Mouse (Mus musculus): ENCODE measurements around the gene Arnt2. TPM values are rescaled to one million over a fixed set of nuclear protein-coding genes. Genes with fewer than 3 reads are reported as not detected.

The Arnt2 gene
- polyA plus RNA-seq, 1 experiment from 2014 or later: 2.3 TPM

- H3K36me3 ChIP-seq (ENCODE audit: control insufficient read depth, insufficient read depth, low read length): no peaks in the 10 kb centered on the region
- ATAC-seq (ENCODE audit: insufficient number of reproducible peaks, insufficient read depth, low FRiP score, low read depth): no peak
- H3K4me2 ChIP-seq (ENCODE audit: low read length): no peak overlapping the region
- no peak overlapping the region for H3K9ac ChIP-seq (ENCODE audit: low read length)
- H3K4me1 ChIP-seq (ENCODE audit: control insufficient read depth in 2 of 2, insufficient read depth in 2 of 2, low read length in 2 of 2): no peaks in the 10 kb centered on the region
- no peak overlapping the region for H3K27ac ChIP-seq (replicated peaks in 1 of 2; ENCODE audit: control insufficient read depth in 1 of 2, insufficient read depth in 1 of 2, low read depth in 2 of 2, low read length in 2 of 2)
- H3K9me3 ChIP-seq (ENCODE audit: control insufficient read depth, low read length): no peaks in the 10 kb centered on the region
- no peaks in the 10 kb centered on the region for H3K27me3 ChIP-seq (ENCODE audit: control insufficient read depth, insufficient read depth, low read length)
- WGBS: 88% methylated on average over 8 of the region's 8 CpGs
- no peak overlapping the region for H3K4me3 ChIP-seq (ENCODE audit: control insufficient read depth in 1 of 2, insufficient read depth in 1 of 2, low read depth in 1 of 2, low read length in 2 of 2)
These were observed 123.3 kb downstream of the Arnt2 start for GRCm38 (mm10) chr7:84286526-84287225.

GRCm38 (mm10) chr7:84285790-84286189 lies 124.2 kb downstream of the Arnt2 start:
- H3K9me3 ChIP-seq (ENCODE audit: control insufficient read depth, low read length): no peaks in the 10 kb centered on the region
- H3K27ac ChIP-seq (replicated peaks in 1 of 2; ENCODE audit: control insufficient read depth in 1 of 2, insufficient read depth in 1 of 2, low read depth in 2 of 2, low read length in 2 of 2): no peak overlapping the region
- H3K4me3 ChIP-seq (ENCODE audit: control insufficient read depth in 1 of 2, insufficient read depth in 1 of 2, low read depth in 1 of 2, low read length in 2 of 2): no peak overlapping the region
- no peaks in the 10 kb centered on the region for H3K27me3 ChIP-seq (ENCODE audit: control insufficient read depth, insufficient read depth, low read length)
- H3K9ac ChIP-seq (ENCODE audit: low read length): no peak overlapping the region
- ATAC-seq (ENCODE audit: insufficient number of reproducible peaks, insufficient read depth, low FRiP score, low read depth): no peak
- 83% methylated on average over 7 of the region's 7 CpGs for WGBS
- no peak overlapping the region for H3K4me2 ChIP-seq (ENCODE audit: low read length)
- H3K4me1 ChIP-seq (ENCODE audit: control insufficient read depth in 2 of 2, insufficient read depth in 2 of 2, low read length in 2 of 2): no peaks in the 10 kb centered on the region
- H3K36me3 ChIP-seq (ENCODE audit: control insufficient read depth, insufficient read depth, low read length): no peaks in the 10 kb centered on the region

- no peak for ATAC-seq (ENCODE audit: insufficient number of reproducible peaks, insufficient read depth, low FRiP score, low read depth)
- H3K27ac ChIP-seq (replicated peaks in 1 of 2; ENCODE audit: control insufficient read depth in 1 of 2, insufficient read depth in 1 of 2, low read depth in 2 of 2, low read length in 2 of 2): no peak overlapping the region
- H3K9ac ChIP-seq (ENCODE audit: low read length): no peak overlapping the region
- 0 out of 2 replicates have a peak, but pooled peaks cover 3% of the 10 kb centered on the region for H3K36me3 ChIP-seq (ENCODE audit: control insufficient read depth, insufficient read depth, low read length)
- H3K4me1 ChIP-seq (ENCODE audit: control insufficient read depth in 2 of 2, insufficient read depth in 2 of 2, low read length in 2 of 2): no peaks in the 10 kb centered on the region
- H3K4me3 ChIP-seq (ENCODE audit: control insufficient read depth in 1 of 2, insufficient read depth in 1 of 2, low read depth in 1 of 2, low read length in 2 of 2): no peak overlapping the region
- H3K4me2 ChIP-seq (ENCODE audit: low read length): no peak overlapping the region
- WGBS: 64% methylated on average over 3 of the region's 3 CpGs
- no peaks in the 10 kb centered on the region for H3K27me3 ChIP-seq (ENCODE audit: control insufficient read depth, insufficient read depth, low read length)
- no peaks in the 10 kb centered on the region for H3K9me3 ChIP-seq (ENCODE audit: control insufficient read depth, low read length)
These were observed 125.0 kb downstream of the Arnt2 start for GRCm38 (mm10) chr7:84284974-84285373.

GRCm38 (mm10) chr7:84282231-84282630 lies 127.7 kb downstream of the Arnt2 start:
- no peak for ATAC-seq (ENCODE audit: insufficient number of reproducible peaks, insufficient read depth, low FRiP score, low read depth)
- WGBS: 85% methylated on average over 4 of the region's 4 CpGs
- Histone ChIP-seq H3K9me3 (ENCODE audit: control insufficient read depth, low read length) (no peaks in the 10 kb centered on the region), H3K36me3 (ENCODE audit: control insufficient read depth, insufficient read depth, low read length) (0 out of 2 replicates have a peak, but pooled peaks cover 3% of the 10 kb centered on the region), H3K4me1 (ENCODE audit: control insufficient read depth in 2 of 2, insufficient read depth in 2 of 2, low read length in 2 of 2) (no peaks in the 10 kb centered on the region), H3K4me3 (ENCODE audit: control insufficient read depth in 1 of 2, insufficient read depth in 1 of 2, low read depth in 1 of 2, low read length in 2 of 2) (no peak overlapping the region), H3K27ac (replicated peaks in 1 of 2; ENCODE audit: control insufficient read depth in 1 of 2, insufficient read depth in 1 of 2, low read depth in 2 of 2, low read length in 2 of 2) (no peak overlapping the region), H3K9ac (ENCODE audit: low read length) (no peak overlapping the region), H3K27me3 (ENCODE audit: control insufficient read depth, insufficient read depth, low read length) (no peaks in the 10 kb centered on the region), H3K4me2 (ENCODE audit: low read length) (no peak overlapping the region)

GRCm38 (mm10) chr7:84279231-84279630 lies 130.7 kb downstream of the Arnt2 start:
- Histone ChIP-seq H3K4me1 (ENCODE audit: control insufficient read depth in 2 of 2, insufficient read depth in 2 of 2, low read length in 2 of 2) (no peaks in the 10 kb centered on the region), H3K27ac (replicated peaks in 1 of 2; ENCODE audit: control insufficient read depth in 1 of 2, insufficient read depth in 1 of 2, low read depth in 2 of 2, low read length in 2 of 2) (no peak overlapping the region; a peak in 1 of 4 replicates), H3K27me3 (ENCODE audit: control insufficient read depth, insufficient read depth, low read length) (no peaks in the 10 kb centered on the region), H3K9ac (ENCODE audit: low read length) (no peak overlapping the region), H3K4me3 (ENCODE audit: control insufficient read depth in 1 of 2, insufficient read depth in 1 of 2, low read depth in 1 of 2, low read length in 2 of 2) (no peak overlapping the region), H3K9me3 (ENCODE audit: control insufficient read depth, low read length) (no peaks in the 10 kb centered on the region), H3K4me2 (ENCODE audit: low read length) (no peak overlapping the region), H3K36me3 (ENCODE audit: control insufficient read depth, insufficient read depth, low read length) (0 out of 2 replicates have a peak, but pooled peaks cover 3% of the 10 kb centered on the region)
- 60% methylated on average over 1 of the region's 1 CpGs for WGBS
- ATAC-seq (ENCODE audit: insufficient number of reproducible peaks, insufficient read depth, low FRiP score, low read depth): peak; percentile 62

GRCm38 (mm10) chr7:84275312-84275711 lies 134.7 kb downstream of the Arnt2 start:
- no peak for ATAC-seq (ENCODE audit: insufficient number of reproducible peaks, insufficient read depth, low FRiP score, low read depth)
- Histone ChIP-seq H3K9ac (ENCODE audit: low read length) (no peak overlapping the region), H3K9me3 (ENCODE audit: control insufficient read depth, low read length) (no peaks in the 10 kb centered on the region), H3K36me3 (ENCODE audit: control insufficient read depth, insufficient read depth, low read length) (no peaks in the 10 kb centered on the region), H3K4me2 (ENCODE audit: low read length) (no peak overlapping the region), H3K27me3 (ENCODE audit: control insufficient read depth, insufficient read depth, low read length) (peaks cover 3% of the 10 kb centered on the region; the same call in 1 of the 2 replicates), H3K4me3 (ENCODE audit: control insufficient read depth in 1 of 2, insufficient read depth in 1 of 2, low read depth in 1 of 2, low read length in 2 of 2) (no peak overlapping the region), H3K4me1 (ENCODE audit: control insufficient read depth in 2 of 2, insufficient read depth in 2 of 2, low read length in 2 of 2) (no peaks in the 10 kb centered on the region), H3K27ac (replicated peaks in 1 of 2; ENCODE audit: control insufficient read depth in 1 of 2, insufficient read depth in 1 of 2, low read depth in 2 of 2, low read length in 2 of 2) (no peak overlapping the region)
- WGBS: 77% methylated on average over 10 of the region's 10 CpGs

GRCm38 (mm10) chr7:84273930-84274329 lies 136.0 kb downstream of the Arnt2 start:
- Histone ChIP-seq H3K27me3 (ENCODE audit: control insufficient read depth, insufficient read depth, low read length) (peaks cover 3% of the 10 kb centered on the region; the same call in 1 of the 2 replicates), H3K4me3 (ENCODE audit: control insufficient read depth in 1 of 2, insufficient read depth in 1 of 2, low read depth in 1 of 2, low read length in 2 of 2) (no peak overlapping the region), H3K9ac (ENCODE audit: low read length) (no peak overlapping the region), H3K4me2 (ENCODE audit: low read length) (no peak overlapping the region), H3K27ac (replicated peaks in 1 of 2; ENCODE audit: control insufficient read depth in 1 of 2, insufficient read depth in 1 of 2, low read depth in 2 of 2, low read length in 2 of 2) (no peak overlapping the region), H3K36me3 (ENCODE audit: control insufficient read depth, insufficient read depth, low read length) (no peaks in the 10 kb centered on the region), H3K9me3 (ENCODE audit: control insufficient read depth, low read length) (no peaks in the 10 kb centered on the region), H3K4me1 (ENCODE audit: control insufficient read depth in 2 of 2, insufficient read depth in 2 of 2, low read length in 2 of 2) (no peaks in the 10 kb centered on the region)
- 71% methylated on average over 6 of the region's 6 CpGs for WGBS
- ATAC-seq (ENCODE audit: insufficient number of reproducible peaks, insufficient read depth, low FRiP score, low read depth): no peak
